Mouse (Mus musculus) stomach, embryonic 15.5 days (tissue): ENCODE results near the gene Taf1c. TPM values are rescaled to one million over a fixed set of nuclear protein-coding genes. Genes with fewer than 3 reads are reported as not detected.

Experiments used
- ATAC-seq: fragments of 200-750 bp; cut with Nextera tagmentation; 2 replicates; pipeline ENCODE4 v1.8.0; 2017; ENCODE audit warnings: low read depth, moderate number of reproducible peaks, moderate TSS enrichment; ENCODE audit not compliant: insufficient read depth, low FRiP score
- H3K27ac ChIP-seq: fragments of 300-500 bp; sonication (generic); 2 replicates; pipeline ENCODE4 v1.5.1; 2015; ENCODE audit warnings: mild to moderate bottlenecking, inconsistent platforms
- H3K27me3 ChIP-seq: fragments of 300-500 bp; sonication (generic); replicated peaks from 2 replicates; pipeline ENCODE4 v1.6.1; 2015; ENCODE audit warnings: inconsistent platforms
- H3K36me3 ChIP-seq: fragments of 300-500 bp; sonication (generic); 2 replicates; pipeline ENCODE4 v1.6.1; 2015; ENCODE audit warnings: inconsistent platforms
- H3K4me1 ChIP-seq: fragments of 300-500 bp; sonication (generic); 2 replicates; pipeline ENCODE4 v1.6.1; 2015; ENCODE audit warnings: inconsistent platforms
- H3K4me2 ChIP-seq: fragments of 300-500 bp; sonication (generic); 2 replicates; pipeline ENCODE4 v1.6.1; 2015; ENCODE audit warnings: mild to moderate bottlenecking, inconsistent platforms
- H3K4me3 ChIP-seq: fragments of 300-500 bp; sonication (generic); replicated peaks from 2 replicates; pipeline ENCODE4 v1.5.1; 2015; ENCODE audit warnings: inconsistent platforms
- H3K9ac ChIP-seq: fragments of 300-500 bp; sonication (generic); 2 replicates; pipeline ENCODE4 v1.6.1; 2015; ENCODE audit warnings: inconsistent platforms
- H3K9me3 ChIP-seq: fragments of 300-500 bp; sonication (generic); 2 replicates; pipeline ENCODE4 v1.6.1; 2016; ENCODE audit warnings: inconsistent platforms
- WGBS: fragments of 180-500 bp; shearing (Covaris S2); methylation state at CpG from one replicate; pipeline ENCODE4 v1.1.7; 2015; 5-methylcytosine and 5-hydroxymethylcytosine counted together
- polyA plus RNA-seq: library from polyadenylated mRNA; unstranded; fragments of >200 nt; fragmentation: Nextera tagmentation; extraction: Ambion mirVana; gene quantifications from 2 replicates; pipeline ENCODE4 v1.2.1, GENCODE M21; 2015

Taf1c gene
- polyA plus RNA-seq, 1 experiment from 2014 or later = 9.7 TPM

DNA sequence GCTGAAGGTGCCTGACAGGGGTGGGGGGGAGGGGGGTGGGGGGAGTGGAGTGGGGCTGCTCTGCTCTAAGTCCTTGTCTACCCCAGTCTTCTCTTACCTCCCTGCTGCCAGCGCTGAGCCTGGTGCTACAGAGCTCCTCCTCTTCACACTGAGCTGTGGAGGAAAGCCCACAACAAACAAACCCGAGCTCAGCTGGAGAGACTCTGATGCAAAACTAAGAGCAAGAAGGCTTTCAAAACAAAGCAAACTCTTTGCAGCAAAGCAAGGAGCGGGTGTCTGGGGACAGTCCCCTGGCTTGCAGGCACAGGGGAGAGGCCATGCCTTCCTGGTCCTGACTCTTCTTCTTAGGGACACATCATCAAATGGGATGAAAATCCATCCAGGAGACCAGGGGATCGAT, 35.1 kb downstream of the Taf1c start:
- Histone ChIP-seq H3K4me3 (no peak overlapping the region), H3K36me3 (peaks cover 14% of the 10 kb centered on the region), H3K9me3 (no peaks in the 10 kb centered on the region), H3K9ac (no peak overlapping the region), H3K27ac (no peak overlapping the region), H3K4me1 (peaks cover 15% of the 10 kb centered on the region), H3K4me2 (no peak overlapping the region), H3K27me3 (no peaks in the 10 kb centered on the region)
- ATAC-seq = no peak
- 45% methylated on average over 4 of the region's 4 CpGs for WGBS

DNA sequence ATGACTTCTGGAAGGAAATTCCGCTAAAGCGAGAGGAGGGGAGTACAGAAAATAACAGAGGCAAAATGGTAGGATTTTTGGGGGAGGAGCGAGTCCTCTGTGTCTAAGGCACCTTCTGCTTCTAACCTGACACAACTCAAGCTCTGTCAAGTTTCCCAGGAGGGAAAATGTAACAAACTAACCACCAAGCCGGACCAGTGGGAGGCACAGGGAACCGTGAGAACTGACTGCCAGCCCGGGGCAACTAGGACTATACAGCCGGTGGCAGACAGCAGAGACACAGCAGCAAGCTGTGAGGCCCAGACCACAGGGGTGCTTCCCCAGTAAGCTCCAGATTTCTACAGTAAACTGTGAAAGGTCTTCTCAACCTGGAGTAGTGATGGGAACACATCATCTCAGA, 36.1 kb downstream of the Taf1c start:
- H3K4me1 ChIP-seq = peaks cover 9% of the 10 kb centered on the region
- H3K9ac ChIP-seq = no peak overlapping the region
- H3K36me3 ChIP-seq = peaks cover 14% of the 10 kb centered on the region
- no peak overlapping the region for H3K4me3 ChIP-seq
- H3K9me3 ChIP-seq = no peaks in the 10 kb centered on the region
- H3K27me3 ChIP-seq = no peaks in the 10 kb centered on the region
- no peak overlapping the region for H3K4me2 ChIP-seq
- no peak for ATAC-seq
- WGBS = 59% methylated on average over 7 of the region's 7 CpGs
- no peak overlapping the region for H3K27ac ChIP-seq

DNA sequence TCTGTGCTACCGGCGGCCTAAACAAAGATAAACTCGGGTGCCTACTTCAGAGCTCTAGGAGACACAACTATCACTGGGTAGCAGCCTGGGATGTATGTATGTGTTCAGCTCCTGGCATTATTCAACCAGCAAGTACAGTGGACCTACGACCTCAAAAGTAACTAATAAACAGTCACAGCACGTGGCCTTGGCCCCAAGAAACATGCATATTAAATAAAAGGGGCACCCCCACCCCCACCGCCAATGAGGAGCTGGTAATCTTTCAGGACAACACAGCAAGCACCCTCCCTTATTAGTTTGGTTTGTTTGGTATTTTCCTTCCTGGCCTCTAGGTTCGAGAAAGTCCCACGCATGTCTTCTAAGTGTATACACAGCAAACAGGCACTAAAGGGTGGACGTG, 36.8 kb downstream of the Taf1c start:
- Histone ChIP-seq H3K9me3 (no peaks in the 10 kb centered on the region), H3K27ac (no peak overlapping the region), H3K4me1 (peaks cover 5% of the 10 kb centered on the region; the same call in 1 of the 2 replicates), H3K9ac (no peak overlapping the region), H3K36me3 (peaks cover 21% of the 10 kb centered on the region), H3K27me3 (no peaks in the 10 kb centered on the region), H3K4me2 (no peak overlapping the region), H3K4me3 (no peak overlapping the region)
- 82% methylated on average over 9 of the region's 9 CpGs for WGBS
- ATAC-seq = no peak

DNA sequence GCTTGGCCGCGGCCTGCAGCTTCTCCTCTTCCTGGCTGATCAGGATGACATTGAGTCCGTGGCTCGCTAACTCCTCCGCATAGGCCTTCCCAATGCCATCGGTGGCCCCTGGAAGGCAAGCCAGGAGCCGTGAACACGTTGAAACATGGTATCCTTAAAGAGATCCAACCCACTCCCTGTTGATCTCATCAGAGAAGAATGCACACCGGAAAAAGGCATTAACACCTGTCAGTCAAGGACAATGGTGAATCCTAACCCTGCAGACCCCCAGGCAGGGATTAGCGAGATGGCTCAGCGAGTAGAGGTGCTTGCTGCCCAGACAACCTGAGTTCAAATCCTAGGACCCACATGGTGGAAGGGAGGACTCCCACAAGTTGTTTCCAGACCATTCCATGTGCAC, 38.7 kb downstream of the Taf1c start:
- no peaks in the 10 kb centered on the region for H3K4me1 ChIP-seq
- no peak overlapping the region for H3K4me3 ChIP-seq
- peaks cover 22% of the 10 kb centered on the region for H3K36me3 ChIP-seq
- no peak overlapping the region for H3K27ac ChIP-seq
- ATAC-seq = no peak
- H3K9me3 ChIP-seq = no peaks in the 10 kb centered on the region
- no peak overlapping the region for H3K4me2 ChIP-seq
- no peak overlapping the region for H3K9ac ChIP-seq
- H3K27me3 ChIP-seq = no peaks in the 10 kb centered on the region
- 77% methylated on average over 11 of the region's 11 CpGs for WGBS

DNA sequence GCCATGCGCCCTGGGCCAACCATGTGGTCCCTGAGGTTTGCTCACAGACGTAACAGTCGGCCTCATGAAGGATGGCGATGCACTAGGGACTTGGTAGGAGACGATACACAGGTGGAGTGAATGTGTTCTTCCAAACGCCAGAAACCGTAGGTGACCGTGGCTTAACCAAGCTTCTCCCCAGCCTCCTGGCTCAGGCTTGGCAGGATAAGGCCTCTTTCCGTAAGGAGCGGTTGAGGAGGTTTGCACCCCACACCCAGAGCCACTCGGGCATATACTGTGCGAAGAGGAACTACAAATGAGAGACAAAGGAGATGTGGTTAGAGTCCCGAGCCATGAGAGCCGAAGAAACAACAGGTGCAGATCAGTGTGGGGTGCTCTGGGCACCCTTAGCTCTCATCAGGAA, 41.2 kb downstream of the Taf1c start:
- H3K36me3 ChIP-seq = peaks cover 22% of the 10 kb centered on the region
- no peak overlapping the region for H3K27ac ChIP-seq
- 90% methylated on average over 14 of the region's 14 CpGs for WGBS
- ATAC-seq = no peak
- H3K4me3 ChIP-seq = no peak overlapping the region
- H3K9ac ChIP-seq = no peak overlapping the region
- H3K4me1 ChIP-seq = 0 out of 2 replicates have a peak, but pooled peaks cover 4% of the 10 kb centered on the region
- no peaks in the 10 kb centered on the region for H3K27me3 ChIP-seq
- H3K4me2 ChIP-seq = no peak overlapping the region
- no peaks in the 10 kb centered on the region for H3K9me3 ChIP-seq

DNA sequence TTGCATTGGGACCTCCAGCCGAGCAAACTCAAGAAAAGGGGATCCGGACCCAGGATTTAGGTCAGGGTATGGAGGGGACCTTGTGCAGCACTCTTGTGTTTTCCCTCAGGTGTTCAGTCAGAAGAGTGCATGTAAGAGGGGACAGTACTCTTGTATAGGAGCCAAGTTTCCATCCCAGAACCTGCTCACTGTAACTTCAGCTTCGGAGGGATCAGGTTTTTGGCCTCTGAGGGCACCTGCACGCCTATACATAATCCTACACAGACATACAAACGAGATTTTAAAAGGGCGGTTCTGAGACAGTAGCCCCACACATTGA, 45.7 kb downstream of the Taf1c start:
- Histone ChIP-seq H3K36me3 (0 out of 2 replicates have a peak, but pooled peaks cover 8% of the 10 kb centered on the region), H3K27ac (no peak overlapping the region), H3K4me1 (peaks cover 19% of the 10 kb centered on the region; the same call in 1 of the 2 replicates), H3K9me3 (no peaks in the 10 kb centered on the region), H3K4me2 (0 out of 2 replicates have a peak overlapping the region, but pooled peaks have one; percentile 57), H3K27me3 (no peaks in the 10 kb centered on the region), H3K4me3 (peak overlapping the region; percentile 94; the same call in 1 of the 2 replicates), H3K9ac (0 out of 2 replicates have a peak overlapping the region, but pooled peaks have one; percentile 37)
- WGBS = 80% methylated on average over 6 of the region's 6 CpGs
- no peak for ATAC-seq

DNA sequence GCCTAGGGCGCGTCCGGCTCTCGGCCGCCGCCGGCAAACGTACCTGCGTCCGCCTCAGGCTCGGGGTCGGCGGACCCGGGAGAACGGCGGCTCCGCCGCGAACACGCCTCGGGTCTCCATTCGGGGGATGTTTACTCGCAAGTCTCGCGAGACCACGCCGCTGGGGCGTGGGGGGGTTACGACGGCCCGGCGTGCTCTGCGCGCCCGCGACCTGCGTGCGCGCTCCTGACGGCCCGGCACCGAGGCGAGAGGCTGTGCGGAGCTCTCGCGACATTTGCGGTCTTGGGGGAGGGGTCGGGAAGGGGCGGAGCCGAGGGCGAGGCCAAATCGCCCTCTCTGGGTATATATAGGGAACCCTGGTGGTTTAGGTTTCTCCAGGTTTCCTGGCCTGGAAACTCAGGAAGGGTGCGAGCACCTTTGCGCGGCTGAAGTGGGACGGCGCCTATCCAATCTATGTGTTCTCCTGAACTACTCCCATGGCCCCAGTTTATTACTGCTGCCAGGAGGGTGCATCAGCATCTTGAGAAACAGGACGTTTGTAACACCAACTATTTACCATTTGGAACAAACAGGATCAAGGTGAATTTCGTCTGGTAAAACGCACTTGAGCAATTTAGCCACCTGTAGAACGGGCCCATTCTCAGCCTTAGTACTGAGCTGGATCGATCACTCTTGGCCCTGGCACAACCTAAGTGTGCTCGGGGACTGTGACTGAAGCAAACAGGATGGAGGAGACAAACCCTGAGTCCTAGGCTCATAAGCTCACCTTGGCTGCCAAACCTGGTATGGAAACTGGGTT, 46.2 kb downstream of the Taf1c start, which contains the start of gene Mbtps1:
Gene Mbtps1 (minus strand): TSS at position 133 of the 799 bp plus-strand sequence.
- ATAC-seq = peak; percentile 98
- Histone ChIP-seq H3K4me1 (peaks cover 24% of the 10 kb centered on the region), H3K9ac (peak within 1 kb of the TSS; percentile 88), H3K27ac (peak within 1 kb of the TSS; percentile 94), H3K27me3 (no peaks in the 10 kb centered on the region), H3K36me3 (0 out of 2 replicates have a peak, but pooled peaks cover 7% of the 10 kb centered on the region), H3K4me2 (peak within 1 kb of the TSS; percentile 85), H3K4me3 (peak within 1 kb of the TSS; percentile 94), H3K9me3 (no peaks in the 10 kb centered on the region)
- 5% methylated on average over 63 of the region's 63 CpGs for WGBS

DNA sequence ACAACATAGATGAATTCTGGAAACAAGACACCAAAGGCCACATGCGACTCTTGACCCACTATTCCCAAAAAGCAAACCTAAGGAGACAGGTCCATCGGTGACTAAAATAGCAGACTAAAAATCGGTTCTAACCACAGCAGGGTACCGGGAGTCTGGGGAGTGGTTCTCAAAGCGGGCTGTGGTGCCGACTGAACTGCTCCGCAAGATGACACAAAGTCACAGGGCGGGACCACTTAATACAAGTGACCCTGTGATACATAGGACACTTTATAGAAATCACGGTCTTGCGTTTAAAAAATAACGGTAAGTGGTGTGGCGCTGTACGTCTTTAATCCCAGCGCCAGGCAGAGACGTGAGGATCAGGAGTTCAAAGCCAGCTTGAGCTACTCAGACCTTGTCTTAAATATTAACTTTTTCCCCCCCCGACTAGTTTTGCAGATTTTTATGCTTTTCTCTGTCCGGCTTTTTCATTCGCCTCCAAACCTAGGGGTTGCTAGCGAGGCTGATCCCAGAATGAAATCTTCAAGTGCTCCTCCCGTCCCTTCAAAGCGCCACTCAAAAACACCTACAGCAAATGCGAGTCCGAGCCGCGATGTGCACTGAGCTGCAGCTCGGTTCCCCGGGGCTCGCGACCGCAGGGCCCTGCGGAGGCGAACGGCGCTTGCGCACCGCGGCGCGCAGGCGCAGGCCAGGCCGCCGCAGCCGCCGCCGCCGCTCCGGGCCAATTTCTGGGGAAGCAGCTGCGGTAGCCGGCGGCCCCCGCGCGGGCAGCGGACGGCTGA, 47.0 kb downstream of the Taf1c start:
- H3K27ac ChIP-seq = peak overlapping the region; percentile 94
- peak overlapping the region; percentile 88 for H3K9ac ChIP-seq
- H3K9me3 ChIP-seq = no peaks in the 10 kb centered on the region
- no peaks in the 10 kb centered on the region for H3K36me3 ChIP-seq
- peak overlapping the region; percentile 94 for H3K4me3 ChIP-seq
- no peaks in the 10 kb centered on the region for H3K27me3 ChIP-seq
- peaks cover 26% of the 10 kb centered on the region for H3K4me1 ChIP-seq
- peak; percentile 86 for ATAC-seq
- peak overlapping the region; percentile 85 for H3K4me2 ChIP-seq
- under 1% methylated on average over 52 of the region's 55 CpGs for whole genome bisulfite sequencing

DNA sequence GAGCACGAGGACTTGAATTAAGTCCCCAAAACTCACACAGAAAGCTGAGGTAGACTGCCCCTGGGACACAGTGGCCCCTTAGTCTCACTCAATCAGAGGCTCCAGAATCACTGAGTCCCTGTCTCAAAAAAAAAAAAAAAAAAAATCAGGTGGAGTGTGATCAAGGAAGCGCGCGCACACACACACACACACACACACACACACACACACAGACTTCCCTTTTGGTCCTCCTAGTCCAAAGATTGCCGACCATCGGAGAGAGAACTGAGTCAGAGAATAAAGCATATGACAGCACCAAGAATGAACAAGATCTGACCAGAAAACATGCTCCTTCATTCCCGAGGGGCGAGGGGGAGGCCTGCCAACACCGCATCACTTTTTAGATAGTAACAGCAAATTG, 47.9 kb downstream of the Taf1c start:
- Histone ChIP-seq H3K27me3 (no peaks in the 10 kb centered on the region), H3K9me3 (no peaks in the 10 kb centered on the region), H3K9ac (peak overlapping the region; percentile 88; the same call in 1 of the 2 replicates), H3K4me2 (peak overlapping the region; percentile 85), H3K4me3 (peak overlapping the region; percentile 94), H3K36me3 (no peaks in the 10 kb centered on the region), H3K27ac (no peak overlapping the region), H3K4me1 (peaks cover 26% of the 10 kb centered on the region)
- ATAC-seq = no peak
- WGBS = 73% methylated on average over 9 of the region's 9 CpGs

DNA sequence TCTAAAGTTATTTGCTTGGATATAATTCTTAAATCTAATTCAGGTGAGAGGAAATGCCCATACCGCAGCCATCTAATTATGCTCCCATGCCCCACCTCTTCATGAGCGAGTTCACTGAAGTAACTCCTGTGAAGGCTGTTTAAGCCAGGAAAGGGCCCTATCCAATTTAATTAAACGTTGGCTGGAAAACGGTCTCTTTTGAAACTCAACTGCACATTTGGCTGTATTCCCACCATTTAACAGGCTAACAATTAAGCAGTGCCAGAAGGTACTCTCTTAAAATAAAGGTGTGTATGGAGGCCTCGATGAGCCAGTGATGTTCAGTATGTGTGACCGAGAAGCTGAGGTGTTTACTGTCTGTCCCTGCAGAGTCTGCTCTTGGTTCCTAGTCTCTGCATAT, 49.2 kb downstream of the Taf1c start:
- Histone ChIP-seq H3K9me3 (no peaks in the 10 kb centered on the region), H3K36me3 (no peaks in the 10 kb centered on the region), H3K27me3 (no peaks in the 10 kb centered on the region), H3K27ac (no peak overlapping the region), H3K9ac (no peak overlapping the region), H3K4me2 (no peak overlapping the region), H3K4me1 (peaks cover 26% of the 10 kb centered on the region), H3K4me3 (no peak overlapping the region)
- 80% methylated on average over 6 of the region's 6 CpGs for WGBS
- no peak for ATAC-seq

DNA sequence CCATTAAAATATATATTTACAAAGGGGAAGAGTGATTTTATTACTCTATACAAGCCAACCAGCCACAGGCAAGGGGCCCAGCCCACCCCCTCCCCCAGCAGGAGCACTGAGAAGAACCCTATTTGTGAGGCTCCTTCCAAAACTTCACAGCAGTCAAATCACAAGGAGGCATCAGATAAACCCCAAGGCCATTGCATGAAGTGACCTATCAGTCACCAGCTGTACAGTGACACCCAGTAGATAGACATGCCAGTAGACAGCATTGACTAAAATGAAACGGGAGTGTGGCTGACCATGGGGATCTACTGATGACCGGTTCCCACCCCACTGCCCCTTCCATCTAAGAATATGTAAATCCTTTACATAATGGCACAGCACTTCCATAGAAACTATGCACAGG, 52.1 kb downstream of the Taf1c start:
- H3K27ac ChIP-seq = no peak overlapping the region
- 68% methylated on average over 2 of the region's 2 CpGs for WGBS
- peaks cover 22% of the 10 kb centered on the region for H3K4me1 ChIP-seq
- no peak for ATAC-seq
- H3K4me2 ChIP-seq = no peak overlapping the region
- no peak overlapping the region for H3K9ac ChIP-seq
- no peaks in the 10 kb centered on the region for H3K9me3 ChIP-seq
- no peak overlapping the region for H3K4me3 ChIP-seq
- no peaks in the 10 kb centered on the region for H3K36me3 ChIP-seq
- no peaks in the 10 kb centered on the region for H3K27me3 ChIP-seq

DNA sequence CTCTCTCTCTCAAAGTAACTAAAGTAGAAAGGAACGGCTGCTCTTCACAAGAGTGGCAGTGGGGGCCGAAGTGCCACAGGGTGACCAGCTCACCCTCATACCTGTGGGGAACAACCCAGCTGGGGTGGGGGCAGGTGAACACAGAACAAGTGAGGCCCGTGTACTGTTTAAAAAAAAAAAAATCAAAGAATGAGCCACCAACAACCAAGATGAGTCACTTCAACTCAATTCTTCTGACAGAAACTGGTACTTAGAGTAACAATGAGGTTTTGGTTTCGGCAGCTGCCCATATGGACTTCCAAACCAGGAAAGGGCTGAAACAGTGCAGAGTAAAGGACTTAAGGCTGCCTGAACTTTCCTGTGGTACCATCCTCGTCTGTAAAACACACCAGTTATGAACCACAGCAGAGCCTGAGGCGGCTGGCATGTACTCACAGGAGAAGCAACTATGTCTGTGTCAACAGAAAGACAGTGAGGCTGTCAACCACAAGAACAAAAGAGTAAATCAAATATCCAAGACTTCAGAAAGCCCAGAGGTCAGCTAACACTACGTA, 56.4 kb downstream of the Taf1c start:
- H3K27ac ChIP-seq = peak overlapping the region; percentile 3; the same call in 1 of the 2 replicates
- peaks cover 22% of the 10 kb centered on the region; the same call in 1 of the 2 replicates for H3K36me3 ChIP-seq
- H3K27me3 ChIP-seq = no peaks in the 10 kb centered on the region
- H3K4me1 ChIP-seq = no peaks in the 10 kb centered on the region
- H3K9me3 ChIP-seq = no peaks in the 10 kb centered on the region
- no peak for ATAC-seq
- H3K4me2 ChIP-seq = no peak overlapping the region
- H3K9ac ChIP-seq = no peak overlapping the region
- H3K4me3 ChIP-seq = no peak overlapping the region
- 62% methylated on average over 7 of the region's 7 CpGs for WGBS
